ENCODE assay signal across 11 mouse cellular contexts in genomic region chr2:126619249-126619704, GRCm38 (mm10). TPM values are rescaled to one million over a fixed set of nuclear protein-coding genes. Genes with fewer than 3 reads are reported as not detected.
DNase-seq lines count a peak whose midpoint lies in the region; ATAC-seq and TF ChIP-seq lines count a peak whose summit lies in the region.
"Had no signal": no experiment of that assay in that cellular context is flagged by ENCODE, and none has a peak within 500 bp of the region (broad histone marks: within the 10 kb centered on the region; RNA-seq: fewer than 3 reads in every experiment).

TSS of gene Hdc (minus strand) at chr2:126619299.

- no peaks in the 10 kb centered on the region for H3K27me3 ChIP-seq in forebrain, embryonic 12.5 days
- H3K27me3 ChIP-seq in forebrain, embryonic 15.5 days: no peaks in the 10 kb centered on the region
- no peaks in the 10 kb centered on the region for H3K27me3 ChIP-seq in hindbrain, embryonic 14.5 days (ENCODE audit: control insufficient read depth, insufficient read depth, low read length)

- no peak for TF ChIP-seq POLR2A in lung, adult 2 months (IDR thresholded peaks at IDR 0.05; ENCODE audit: borderline replicate concordance, extremely low read depth, low read depth, low read length)

- H3K9ac ChIP-seq in forebrain, embryonic 12.5 days: no peak within 1 kb of the TSS
- no peak within 1 kb of the TSS for H3K9ac ChIP-seq in forebrain, embryonic 15.5 days (replicated peaks)
- no peak within 1 kb of the TSS for H3K9ac ChIP-seq in hindbrain, embryonic 14.5 days

- H3K27ac ChIP-seq in forebrain, embryonic 12.5 days: 0 out of 2 replicates have a peak within 1 kb of the TSS, but pooled peaks have one; percentile 4
- no peak within 1 kb of the TSS for H3K27ac ChIP-seq in forebrain, embryonic 15.5 days (replicated peaks)
- H3K27ac ChIP-seq in hindbrain, embryonic 14.5 days: no peak within 1 kb of the TSS
- H3K27ac ChIP-seq: hindbrain, postnatal 0 days had no signal

- H3K4me2 ChIP-seq in forebrain, embryonic 12.5 days: no peak within 1 kb of the TSS
- no peak within 1 kb of the TSS for H3K4me2 ChIP-seq in forebrain, embryonic 15.5 days (replicated peaks)
- H3K4me2 ChIP-seq in hindbrain, embryonic 14.5 days (replicated peaks): no peak within 1 kb of the TSS

- H3K4me1 ChIP-seq in forebrain, embryonic 12.5 days: peaks cover 8% of the 10 kb centered on the region; the same call in 1 of the 2 replicates
- 0 out of 2 replicates have a peak, but pooled peaks cover 3% of the 10 kb centered on the region for H3K4me1 ChIP-seq in forebrain, embryonic 15.5 days
- H3K4me1 ChIP-seq in lung, adult 2 months (ENCODE audit: control insufficient read depth, insufficient read depth, low read length): peaks cover 10% of the 10 kb centered on the region
- no peaks in the 10 kb centered on the region for H3K4me1 ChIP-seq in hindbrain, embryonic 14.5 days (replicated peaks; ENCODE audit: control insufficient read depth, insufficient read depth, low read length)

- WGBS in forebrain, embryonic 12.5 days: 76% methylated on average over 14 of the region's 14 CpGs
- whole genome bisulfite sequencing in forebrain, embryonic 15.5 days: 71% methylated on average over 14 of the region's 14 CpGs
- whole genome bisulfite sequencing in lung, adult 2 months: 45% methylated on average over 14 of the region's 14 CpGs
- 72% methylated on average over 14 of the region's 14 CpGs for WGBS in hindbrain, embryonic 14.5 days

- H3K36me3 ChIP-seq in forebrain, embryonic 12.5 days (replicated peaks): no peaks in the 10 kb centered on the region
- H3K36me3 ChIP-seq in forebrain, embryonic 15.5 days: no peaks in the 10 kb centered on the region
- H3K36me3 ChIP-seq in hindbrain, embryonic 14.5 days (replicated peaks; ENCODE audit: control insufficient read depth, insufficient read depth): no peaks in the 10 kb centered on the region

- DNase-seq in lung, adult 2 months: no peak
- DNase-seq in lung, postnatal 10 days: no peak
- DNase-seq in left cerebral cortex, postnatal 25 days (ENCODE audit: low spot score in 2 of 2): no peak
- no peak for DNase-seq in hindbrain, embryonic 14.5 days (ENCODE audit: low spot score)
- DNase-seq: layer of hippocampus, adult 9-11 months; spleen, adult 18-20 months had no signal

- TF ChIP-seq CTCF in lung, adult 2 months (IDR thresholded peaks at IDR 0.05; ENCODE audit: insufficient read depth, low read length): no peak

- no peaks in the 10 kb centered on the region for H3K9me3 ChIP-seq in forebrain, embryonic 12.5 days
- H3K9me3 ChIP-seq in forebrain, embryonic 15.5 days: no peaks in the 10 kb centered on the region
- no peaks in the 10 kb centered on the region for H3K9me3 ChIP-seq in hindbrain, embryonic 14.5 days (ENCODE audit: control insufficient read depth, low read length)

- no peak within 1 kb of the TSS for H3K4me3 ChIP-seq in forebrain, embryonic 12.5 days (replicated peaks)
- no peak within 1 kb of the TSS for H3K4me3 ChIP-seq in forebrain, embryonic 15.5 days
- H3K4me3 ChIP-seq in lung, adult 2 months (replicated peaks; ENCODE audit: extremely low read depth, low read depth, low read length): peak within 1 kb of the TSS; percentile 28
- no peak within 1 kb of the TSS for H3K4me3 ChIP-seq in hindbrain, embryonic 14.5 days (replicated peaks; ENCODE audit: low read length)

- ATAC-seq in forebrain, embryonic 12.5 days (ENCODE audit: low FRiP score): no peak
- no peak for ATAC-seq in forebrain, embryonic 15.5 days (replicated peaks)
- no peak for ATAC-seq in erythroblast, adult 5-6 weeks (replicated peaks; ENCODE audit: low FRiP score, poor library complexity, severe bottlenecking)
- ATAC-seq in megakaryocyte-erythroid progenitor cell, adult 5-6 weeks (replicated peaks; ENCODE audit: low FRiP score, low TSS enrichment, poor library complexity, severe bottlenecking): peak; percentile 43
- no peak for ATAC-seq in hindbrain, embryonic 14.5 days (ENCODE audit: low FRiP score)
- ATAC-seq: hindbrain, postnatal 0 days had no signal

- intact Hi-C loops in left cerebral cortex, postnatal 25 days (cut with DNase I): no loop called here

RNA-seq across cellular contexts. Expression of gene Hdc, which starts in this region (rescaled TPM):
- 0.90 and 0.91 TPM in 2 replicates for polyA plus RNA-seq in forebrain, embryonic 12.5 days (2016; fragmentation: Nextera tagmentation; extraction: Ambion mirVana)
- polyA plus RNA-seq in forebrain, embryonic 15.5 days (2015; fragmentation: Nextera tagmentation; extraction: Ambion mirVana): 1.4 and 2.4 TPM in 2 replicates
- polyA plus RNA-seq in lung, adult 2 months (2012; rRNA removed): 59.1 and 75.3 TPM in 2 replicates
- 14.8 and 34.1 TPM in 2 replicates for total RNA-seq in erythroblast, adult 5-6 weeks (2015; ENCODE audit: low replicate concordance)
- 22.3 and 24.3 TPM in 2 replicates for total RNA-seq in erythroblast, adult 5-6 weeks (2017; ENCODE audit: low replicate concordance)
- 0.92 and 1.3 TPM in 2 replicates for total RNA-seq in megakaryocyte-erythroid progenitor cell, adult 5-6 weeks (2014; fragmentation: Nextera tagmentation)
- total RNA-seq in megakaryocyte-erythroid progenitor cell, adult 5-6 weeks (2017): 0.46 and 2.6 TPM in 2 replicates
- total RNA-seq in left cerebral cortex, postnatal 25 days (2021): 1 to 10 TPM in 1 of 2 experiments, under 1 TPM in 1; 0.55 to 1.1 TPM
- 1.1 and 2.5 TPM in 2 replicates for polyA plus RNA-seq in hindbrain, embryonic 14.5 days (2014; fragmentation: Nextera tagmentation; extraction: Ambion mirVana)

Comparison
In these comparisons a context has a peak if more than half of its experiments do, and no peak if none do; other contexts are left out.
1. RNA of gene Hdc (total RNA-seq): 14.8 to 34.1 TPM in erythroblast, adult 5-6 weeks; 0.46 to 2.6 TPM in megakaryocyte-erythroid progenitor cell, adult 5-6 weeks and 0.55 to 1.1 TPM in left cerebral cortex, postnatal 25 days; every median in the first group is over 4 times any median in the second.
2. RNA of gene Hdc (polyA plus RNA-seq): 59.1 to 75.3 TPM in lung, adult 2 months; 1.1 to 2.5 TPM in hindbrain, embryonic 14.5 days, 1.4 to 2.4 TPM in forebrain, embryonic 15.5 days and 0.90 to 0.91 TPM in forebrain, embryonic 12.5 days; every median in the first group is over 10 times any median in the second.